Mouse (Mus musculus) left cerebral cortex, adult 9 months (tissue): Measurements from ENCODE around the gene Rcor3.

Source experiments
- DNase-seq, 2 experiments: peaks; one replicate each; pipeline ENCODE4 v3.0.0; 2022; ENCODE audit warnings: low spot score in 2 of 2

Rcor3 gene

DNA sequence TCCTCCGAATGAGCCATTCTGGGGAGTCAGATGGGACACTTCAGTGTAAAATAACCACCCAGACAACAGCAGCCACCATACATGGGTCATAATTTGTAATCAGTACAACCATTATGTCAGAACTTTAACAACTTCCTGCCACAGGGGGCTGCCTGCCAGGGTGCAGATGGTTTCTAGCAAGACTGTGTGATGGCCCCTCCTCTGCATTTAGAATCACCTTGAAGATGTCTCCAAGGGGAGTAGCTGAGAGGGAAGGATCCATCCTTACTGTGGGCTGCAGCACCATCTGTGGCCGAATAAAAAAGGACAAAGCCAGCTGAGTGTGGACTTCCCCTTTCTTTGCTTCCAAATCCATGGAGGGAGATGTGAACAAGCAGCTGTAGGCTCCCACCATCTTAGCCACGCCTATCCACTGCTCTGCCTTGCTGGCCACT is 67.2 kb downstream of the Rcor3 start:
- no peak for DNase-seq

DNA sequence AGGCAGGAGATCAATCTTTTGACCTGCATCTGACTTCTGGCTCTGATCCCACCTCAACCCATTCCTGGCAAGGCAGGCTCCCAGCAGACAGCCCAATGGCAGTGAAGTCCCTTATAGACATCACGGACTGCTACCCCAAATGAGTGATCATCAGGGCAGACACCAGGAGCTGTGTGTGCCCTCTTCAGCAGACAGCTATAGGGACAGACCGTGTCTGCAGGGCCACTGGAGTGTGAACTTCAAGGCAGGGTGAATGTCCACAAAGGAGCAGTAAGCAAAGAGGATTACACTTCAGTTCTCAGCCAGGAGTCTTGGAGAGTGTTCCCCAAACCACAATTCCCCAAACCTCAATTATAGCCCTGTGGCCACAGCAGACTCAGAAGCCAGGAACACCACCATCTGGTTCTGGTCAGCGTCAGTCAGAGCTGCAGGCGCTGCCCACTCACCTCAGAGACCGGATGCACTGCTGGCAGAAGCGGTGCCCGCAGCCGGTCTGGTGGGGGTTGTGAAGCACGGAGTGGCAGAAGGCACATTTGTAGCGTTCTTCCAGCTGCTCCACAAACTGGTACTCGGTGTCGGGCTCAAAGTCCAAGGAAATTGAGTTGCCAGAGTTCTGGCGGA is 67.8 kb downstream of the Rcor3 start:
- peak in 1 of 2 experiments; percentile 59 for DNase-seq

DNA sequence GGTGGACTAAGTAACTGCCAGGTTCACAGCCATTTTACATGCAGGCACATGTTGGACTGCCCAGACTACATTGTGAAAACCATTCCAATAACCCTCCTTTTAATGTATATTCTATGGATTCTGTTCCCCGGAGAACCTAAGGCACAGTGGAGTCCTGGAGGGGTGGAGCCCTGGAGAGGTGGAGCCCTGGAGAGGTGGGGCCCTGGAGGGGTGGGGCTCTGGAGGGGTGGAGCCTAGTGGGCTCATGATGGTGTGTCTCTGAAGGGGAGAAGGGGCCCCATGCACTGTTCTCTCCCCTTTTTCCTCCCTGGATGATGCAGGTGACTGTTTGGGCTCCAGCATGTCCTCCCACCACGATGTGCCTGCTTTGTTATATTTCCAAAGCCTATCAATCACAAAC is 69.7 kb downstream of the Rcor3 start:
- no peak for DNase-seq

DNA sequence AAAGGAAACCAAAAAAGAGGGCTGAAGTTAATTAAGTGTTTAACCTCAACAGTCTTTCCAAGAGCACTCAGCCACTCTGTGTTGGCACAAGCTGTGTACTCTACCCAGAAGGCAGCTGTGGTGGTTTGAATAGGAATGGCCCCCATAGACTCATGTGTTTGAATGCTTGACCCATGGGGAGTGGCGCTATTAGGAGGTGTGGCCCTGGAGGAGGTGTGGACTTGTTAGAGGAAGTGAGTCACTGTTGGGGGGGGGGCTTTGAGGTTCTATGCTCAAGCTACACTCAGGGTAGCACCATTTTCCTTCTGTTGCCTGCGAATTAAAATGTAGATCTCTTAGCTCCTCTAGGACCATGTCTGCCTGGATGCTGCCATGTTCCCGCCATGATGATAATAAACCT is 70.9 kb downstream of the Rcor3 start:
- no peak for DNase-seq

DNA sequence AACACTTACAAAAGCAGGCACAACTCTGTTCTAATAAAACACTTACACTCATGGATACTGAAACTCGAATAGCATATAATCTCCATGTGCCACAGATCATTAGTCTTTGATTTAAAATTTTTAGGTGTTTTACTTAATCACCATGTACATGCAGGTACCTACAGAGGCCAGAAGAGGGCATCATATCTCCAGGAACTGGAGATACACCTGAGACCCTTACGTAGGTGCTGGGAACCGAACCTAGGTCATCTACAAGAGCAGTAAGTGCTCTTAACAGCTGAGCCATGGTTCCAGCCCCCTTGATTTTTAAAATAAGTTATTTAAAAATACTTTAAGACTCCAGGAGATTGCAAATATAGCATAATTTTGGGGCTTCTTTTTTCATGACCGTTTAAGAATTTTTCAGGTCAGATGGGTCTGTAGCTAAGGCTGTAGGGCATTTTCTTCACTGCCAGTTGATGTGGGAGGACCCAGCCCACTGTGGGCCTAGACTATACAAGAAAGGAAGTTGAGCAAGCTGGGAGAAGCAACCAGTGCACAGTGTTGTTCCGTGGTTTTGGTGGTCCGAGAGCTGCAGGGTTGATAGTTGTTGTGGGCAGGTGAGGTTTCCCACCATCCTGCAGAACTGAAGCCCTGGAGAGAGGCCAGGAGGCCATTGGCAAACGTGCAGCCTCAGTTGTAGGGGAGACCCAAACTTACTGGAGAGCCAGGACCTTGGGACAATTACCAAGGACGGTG is 74.5 kb downstream of the Rcor3 start:
- DNase-seq, result no peak

DNA sequence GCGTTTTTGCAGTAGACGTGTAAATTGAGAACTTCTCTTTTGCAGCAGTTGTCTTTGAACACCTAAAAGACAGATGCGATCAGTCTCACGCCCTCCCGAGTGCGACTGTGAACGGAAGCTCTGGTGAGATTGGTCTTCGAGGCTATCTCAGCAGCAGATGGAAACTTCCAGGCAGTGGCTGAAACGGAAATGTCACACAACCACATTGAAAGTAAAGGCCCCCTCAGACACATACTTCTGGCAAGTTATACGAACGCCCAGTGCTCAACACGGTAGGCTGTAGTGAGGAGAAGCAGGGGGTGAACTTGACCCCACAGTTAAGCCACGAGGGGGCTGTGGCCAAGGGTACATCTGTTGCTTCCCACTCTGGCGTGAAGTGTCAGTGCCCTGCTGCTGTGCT is 75.2 kb downstream of the Rcor3 start:
- DNase-seq, result no peak

DNA sequence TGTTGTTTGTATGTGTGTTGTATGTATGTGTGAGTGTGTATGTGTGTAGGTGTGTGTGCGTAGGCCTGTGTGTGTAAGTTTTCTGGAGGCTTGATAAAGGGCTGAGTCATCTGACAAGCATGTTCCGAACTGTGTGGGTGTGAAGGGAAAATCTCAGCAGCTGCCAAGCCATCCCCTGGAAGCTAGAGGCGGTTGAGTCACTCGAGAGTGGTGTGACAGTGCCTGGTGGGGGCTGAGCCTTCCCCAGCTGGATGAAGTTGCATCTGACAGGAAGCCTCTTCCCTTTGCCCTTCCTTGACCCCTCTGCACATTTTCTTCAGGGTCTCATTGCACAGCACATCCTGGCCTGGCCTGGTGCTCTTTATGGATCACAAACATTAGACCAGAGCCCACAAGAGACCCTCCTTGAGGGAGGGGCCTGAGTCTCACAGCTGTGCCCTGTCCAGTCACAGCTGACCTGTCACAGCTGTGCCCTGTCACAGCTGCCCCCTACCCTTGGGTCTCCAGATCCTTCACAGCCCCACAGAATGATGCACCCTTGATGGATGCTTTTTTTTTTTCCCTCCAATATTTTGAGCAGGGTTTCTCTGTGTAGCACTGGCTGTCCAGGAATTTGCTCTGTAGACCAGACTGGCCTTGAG is 76.1 kb downstream of the Rcor3 start:
- peak; percentile 83 to 84 for DNase-seq

DNA sequence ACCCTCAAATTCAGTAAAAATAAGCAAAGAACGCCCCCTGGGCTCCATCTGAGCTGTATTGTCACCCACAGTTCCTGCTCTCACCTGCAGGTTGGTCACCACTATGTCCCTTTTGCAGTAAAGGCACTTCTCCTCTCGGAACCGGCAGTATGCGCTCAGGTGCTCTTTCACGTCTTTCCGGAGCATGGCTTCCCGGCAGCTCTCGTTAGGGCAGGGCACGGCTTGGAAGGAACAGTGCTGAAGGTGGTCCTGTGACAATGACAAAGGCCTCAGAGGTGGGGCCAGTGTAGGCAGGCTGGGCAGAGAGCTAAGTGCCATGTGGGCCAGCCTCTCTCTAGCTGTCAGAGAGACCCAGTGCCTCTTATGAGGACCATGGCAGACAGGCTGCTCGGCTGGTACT is 79.0 kb downstream of the Rcor3 start:
- no peak for DNase-seq

DNA sequence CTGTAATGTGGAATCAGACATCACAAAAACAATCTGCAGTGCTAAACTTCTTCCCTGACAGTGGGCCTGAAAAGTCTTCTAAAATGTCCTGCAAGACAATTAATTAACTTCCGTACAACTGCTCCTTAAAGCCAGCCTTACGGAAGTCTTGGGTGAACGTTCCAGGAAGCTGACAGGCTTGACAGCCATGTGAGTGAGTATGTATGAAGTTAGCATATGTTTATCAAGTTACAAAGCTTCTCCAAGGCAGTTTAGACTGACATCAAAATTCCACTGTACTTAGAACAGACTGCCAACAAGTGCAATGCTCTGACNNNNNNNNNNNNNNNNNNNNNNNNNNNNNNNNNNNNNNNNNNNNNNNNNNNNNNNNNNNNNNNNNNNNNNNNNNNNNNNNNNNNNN is 84.1 kb downstream of the Rcor3 start:
- DNase-seq, result no peak

DNA sequence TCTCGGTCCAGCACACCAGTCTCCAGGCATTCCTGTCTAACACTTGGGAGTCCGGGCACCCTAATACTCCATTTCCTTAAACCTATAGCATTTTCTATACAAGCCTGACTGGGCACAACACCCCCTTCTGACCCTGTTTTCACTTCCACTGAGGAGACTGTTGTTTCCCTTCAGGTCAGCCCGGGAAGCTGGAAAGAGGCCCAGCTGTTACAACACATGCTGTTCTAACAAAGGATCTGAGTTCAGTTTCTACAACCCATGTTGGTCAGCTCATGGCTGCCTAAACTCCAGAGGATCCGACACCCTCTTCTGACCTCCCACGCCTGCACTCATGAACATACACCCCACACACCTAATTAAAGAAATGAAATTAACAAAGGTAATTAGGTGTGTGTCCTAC is 84.9 kb downstream of the Rcor3 start:
- DNase-seq, result no peak

DNA sequence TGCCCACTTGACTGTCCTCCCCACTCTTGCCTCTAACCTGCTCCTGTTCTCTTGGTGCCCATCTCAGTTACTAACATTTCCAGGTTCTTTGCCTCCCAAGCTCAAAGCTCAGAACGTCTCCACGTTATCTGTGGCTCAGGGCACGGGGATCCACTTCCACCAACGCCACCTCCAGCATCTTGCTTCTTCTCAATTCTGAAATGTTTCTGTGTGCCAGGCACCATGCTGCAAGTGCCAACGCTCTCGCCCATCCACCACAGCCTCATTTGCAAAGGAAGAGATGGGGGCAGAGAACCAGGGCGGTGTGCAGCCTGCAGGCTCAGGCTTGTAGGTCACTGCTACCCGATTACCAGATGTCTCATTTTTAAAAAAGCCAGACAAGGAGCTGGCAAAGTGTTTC is 85.4 kb downstream of the Rcor3 start:
- DNase-seq, result peak in 1 of 2 experiments; percentile 56
